Mouse (Mus musculus) kidney, adult 2 months (tissue): Measurements from ENCODE around the gene Tbc1d24.

ENCODE experiments used
- CTCF ChIP-seq: fragments of 200-500 bp; conservative IDR thresholded peaks from 2 replicates; pipeline ENCODE4 v1.5.1; 2011; ENCODE audit warnings: low read depth, mild to moderate bottlenecking, control low read depth, low read length, moderate library complexity, mixed read lengths; ENCODE audit not compliant: insufficient read depth, insufficient read length
- POLR2A ChIP-seq: fragments of 200-500 bp; IDR thresholded peaks from one replicate; pipeline ENCODE4 v1.6.1; 2011; ENCODE audit warnings: low read depth, low read length, control low read depth

DNA sequence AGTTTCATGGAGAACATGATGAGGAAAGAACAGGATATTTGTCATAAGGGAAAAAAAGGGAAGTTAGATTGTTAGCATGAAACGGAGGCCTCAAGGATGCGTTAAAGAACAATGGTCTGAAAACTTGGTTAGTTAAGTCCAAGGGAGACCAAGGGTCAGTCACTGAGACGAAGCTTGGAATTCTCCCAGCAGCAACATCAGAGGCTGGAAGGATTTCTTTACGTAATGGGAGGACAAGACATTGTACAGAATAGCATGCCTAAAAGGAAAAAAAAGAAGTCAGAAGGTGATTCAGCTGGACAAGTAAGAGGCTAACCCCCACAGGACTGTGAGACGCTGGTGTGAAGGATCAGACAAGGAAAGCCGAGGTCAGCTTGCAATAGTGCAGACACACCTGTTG, 38.2 kb downstream of the Tbc1d24 start:
- TF ChIP-seq CTCF (no peak), POLR2A (no peak)
